Mouse (Mus musculus) MEL (cell line): ENCODE data around the gene Cnpy2. TPM values are rescaled to one million over a fixed set of nuclear protein-coding genes. Genes with fewer than 3 reads are reported as not detected.
A peak's percentile ranks its signal among the peaks of the same experiment; 100 is the strongest.

Experiments
- DNase-seq: peaks from one replicate; pipeline ENCODE4 v3.0.0; 2011; ENCODE audit warnings: low read depth, low spot score
- H3K27ac ChIP-seq: 2 replicates; pipeline ENCODE4 v1.5.1; 2012; ENCODE audit warnings: low read depth, mild to moderate bottlenecking, control low read depth, low read length, moderate library complexity; ENCODE audit not compliant: control insufficient read depth
- H3K27me3 ChIP-seq, 2 experiments: fragments of 150-350 bp in 1 of 2; sonication (generic) in 1 of 2; 2 replicates each; pipeline ENCODE4 v1.6.1; 2012; ENCODE audit warnings: low read length in 2 of 2, mild to moderate bottlenecking in 2 of 2, improper control_type of control experiment in 1 of 2, moderate library complexity in 1 of 2; ENCODE audit not compliant: insufficient read depth in 2 of 2, control insufficient read depth in 1 of 2
- H3K36me3 ChIP-seq, 2 experiments: 2 replicates each; pipeline ENCODE4 v1.6.1; 2012 to 2014; ENCODE audit warnings: low read length in 2 of 2, improper control_type of control experiment in 1 of 2, inconsistent platforms in 1 of 2, mild to moderate bottlenecking in 1 of 2; ENCODE audit not compliant: insufficient read depth in 2 of 2, control insufficient read depth in 1 of 2
- H3K4me1 ChIP-seq, 2 experiments: fragments of 150-350 bp in 1 of 2; sonication (generic) in 1 of 2; 2 replicates each; pipeline ENCODE4 v1.6.1; 2012; ENCODE audit warnings: low read length in 2 of 2, improper control_type of control experiment in 1 of 2, mild to moderate bottlenecking in 1 of 2; ENCODE audit not compliant: insufficient read depth in 2 of 2, control insufficient read depth in 1 of 2
- H3K4me3 ChIP-seq, 2 experiments: fragments of 150-350 bp in 1 of 2; sonication (generic) in 1 of 2; 2 replicates each; pipeline ENCODE4 v1.5.1; 2012; ENCODE audit warnings: low read depth in 2 of 2, low read length in 2 of 2, mild to moderate bottlenecking in 2 of 2, moderate library complexity in 2 of 2, control low read depth in 1 of 2, improper control_type of control experiment in 1 of 2; ENCODE audit not compliant: control insufficient read depth in 1 of 2, insufficient read depth in 1 of 2
- H3K79me2 ChIP-seq: 2 replicates; pipeline ENCODE4 v1.6.1; 2012; ENCODE audit warnings: mild to moderate bottlenecking, low read length, moderate library complexity; ENCODE audit not compliant: control insufficient read depth, poor library complexity, insufficient read depth
- H3K9ac ChIP-seq: 2 replicates; pipeline ENCODE4 v1.6.1; 2012; ENCODE audit warnings: low read depth, mild to moderate bottlenecking, control low read depth, low read length, moderate library complexity; ENCODE audit not compliant: control insufficient read depth, poor library complexity, severe bottlenecking
- H3K9me3 ChIP-seq: fragments of 150-350 bp; sonication (generic); replicated peaks from 2 replicates; pipeline ENCODE4 v1.6.1; 2012; ENCODE audit warnings: mild to moderate bottlenecking, low read length, improper control_type of control experiment, moderate library complexity; ENCODE audit not compliant: insufficient read depth
- BHLHE40 ChIP-seq: IDR thresholded peaks from 2 replicates; pipeline ENCODE4 v1.6.1; 2012; ENCODE audit warnings: low read depth, mild to moderate bottlenecking, inconsistent platforms, low read length, improper control_type of control experiment, borderline replicate concordance
- CHD1 ChIP-seq: IDR thresholded peaks from 2 replicates; pipeline ENCODE4 v1.6.1; 2012; ENCODE audit warnings: low read depth, mild to moderate bottlenecking, inconsistent platforms, low read length, improper control_type of control experiment
- CHD2 ChIP-seq: IDR thresholded peaks from 2 replicates; pipeline ENCODE4 v1.6.1; 2011; ENCODE audit warnings: low read length, improper control_type of control experiment
- CTCF ChIP-seq, 3 experiments: IDR thresholded peaks in 2 of 3; conservative IDR thresholded peaks in 1 of 3; 2 replicates each; pipeline ENCODE4 v1.5.1; 2011 to 2012; ENCODE audit warnings: low read length in 3 of 3, low read depth in 2 of 3, mild to moderate bottlenecking in 2 of 3, improper control_type of control experiment in 1 of 3, inconsistent platforms in 1 of 3, mixed read lengths in 1 of 3, moderate library complexity in 1 of 3; ENCODE audit not compliant: control insufficient read depth in 1 of 3, insufficient read depth in 1 of 3, poor library complexity in 1 of 3, severe bottlenecking in 1 of 3
- ELF1 ChIP-seq: IDR thresholded peaks from 2 replicates; pipeline ENCODE4 v1.6.1; 2014; ENCODE audit warnings: low read depth, mild to moderate bottlenecking, inconsistent platforms, low read length, improper control_type of control experiment, moderate library complexity
- EP300 ChIP-seq, 2 experiments: IDR thresholded peaks; 2 replicates each; pipeline ENCODE4 v1.6.1; 2011; ENCODE audit warnings: improper control_type of control experiment in 2 of 2, low read length in 2 of 2, low read depth in 1 of 2, mild to moderate bottlenecking in 1 of 2
- ETS1 ChIP-seq: IDR thresholded peaks from 2 replicates; pipeline ENCODE4 v1.6.1; 2012; ENCODE audit warnings: low read depth, mild to moderate bottlenecking, inconsistent platforms, low read length, improper control_type of control experiment, moderate library complexity
- GABPA ChIP-seq: IDR thresholded peaks from 2 replicates; pipeline ENCODE4 v1.6.1; 2012; ENCODE audit warnings: low read depth, mild to moderate bottlenecking, inconsistent platforms, low read length, improper control_type of control experiment, moderate library complexity
- GATA1 ChIP-seq: IDR thresholded peaks from 2 replicates; pipeline ENCODE4 v1.6.1; 2011; ENCODE audit warnings: low read depth, low read length, improper control_type of control experiment
- HCFC1 ChIP-seq: IDR thresholded peaks from 2 replicates; pipeline ENCODE4 v1.6.1; 2012; ENCODE audit warnings: low read depth, mild to moderate bottlenecking, inconsistent platforms, low read length, improper control_type of control experiment, moderate library complexity
- JUND ChIP-seq: IDR thresholded peaks from 2 replicates; pipeline ENCODE4 v1.6.1; 2011; ENCODE audit warnings: low read depth, mild to moderate bottlenecking, improper control_type of control experiment, low read length
- KAT2A ChIP-seq: conservative IDR thresholded peaks from 2 replicates; pipeline ENCODE4 v1.6.1; 2012; ENCODE audit warnings: low read depth, low read length, improper control_type of control experiment, inconsistent platforms
- MAFK ChIP-seq: IDR thresholded peaks from 2 replicates; pipeline ENCODE4 v1.6.1; 2011; ENCODE audit warnings: low read depth, mild to moderate bottlenecking, low read length, improper control_type of control experiment, borderline replicate concordance
- MAX ChIP-seq: IDR thresholded peaks from 2 replicates; pipeline ENCODE4 v1.6.1; 2011; ENCODE audit warnings: low read length, improper control_type of control experiment
- MAZ ChIP-seq: IDR thresholded peaks from 2 replicates; pipeline ENCODE4 v1.6.1; 2012; ENCODE audit warnings: low read depth, mild to moderate bottlenecking, inconsistent platforms, low read length, improper control_type of control experiment
- MEF2A ChIP-seq: IDR thresholded peaks from 2 replicates; pipeline ENCODE4 v1.6.1; 2014; ENCODE audit warnings: low read depth, mild to moderate bottlenecking, inconsistent platforms, low read length, improper control_type of control experiment; ENCODE audit not compliant: poor library complexity, insufficient replicate concordance, severe bottlenecking; ENCODE audit errors: extremely low read depth
- MXI1 ChIP-seq: IDR thresholded peaks from 2 replicates; pipeline ENCODE4 v1.6.1; 2011; ENCODE audit warnings: mild to moderate bottlenecking, low read depth, low read length, improper control_type of control experiment
- MYB ChIP-seq: IDR thresholded peaks from 2 replicates; pipeline ENCODE4 v1.6.1; 2011; ENCODE audit warnings: mild to moderate bottlenecking, low read depth, low read length, improper control_type of control experiment
- MYC ChIP-seq: IDR thresholded peaks from 2 replicates; pipeline ENCODE4 v1.6.1; 2011; ENCODE audit warnings: low read depth, mild to moderate bottlenecking, low read length, improper control_type of control experiment, moderate library complexity
- NELFE ChIP-seq: IDR thresholded peaks from 2 replicates; pipeline ENCODE4 v1.6.1; 2011; ENCODE audit warnings: low read depth, low read length, improper control_type of control experiment
- NRF1 ChIP-seq: IDR thresholded peaks from 2 replicates; pipeline ENCODE4 v1.6.1; 2014; ENCODE audit warnings: low read depth, mild to moderate bottlenecking, inconsistent platforms, low read length, improper control_type of control experiment, moderate library complexity; ENCODE audit not compliant: poor library complexity, insufficient read depth, severe bottlenecking
- POLR2A ChIP-seq, 2 experiments: IDR thresholded peaks; 2 replicates each; pipeline ENCODE4 v1.6.1; 2011 to 2012; ENCODE audit warnings: low read length in 2 of 2, mild to moderate bottlenecking in 2 of 2, control low read depth in 1 of 2, improper control_type of control experiment in 1 of 2, low read depth in 1 of 2, moderate library complexity in 1 of 2; ENCODE audit not compliant: control insufficient read depth in 1 of 2, insufficient read depth in 1 of 2, poor library complexity in 1 of 2
- POLR2AphosphoS2 ChIP-seq: IDR thresholded peaks from 2 replicates; pipeline ENCODE4 v1.6.1; 2011; ENCODE audit warnings: low read length, improper control_type of control experiment
- POLR2AphosphoS5 ChIP-seq: IDR thresholded peaks from 2 replicates; pipeline ENCODE4 v1.6.1; 2012; ENCODE audit warnings: low read depth, borderline replicate concordance, mild to moderate bottlenecking, inconsistent platforms, low read length, moderate library complexity, mixed read lengths
- RAD21 ChIP-seq: IDR thresholded peaks from 2 replicates; pipeline ENCODE4 v1.6.1; 2011; ENCODE audit warnings: mild to moderate bottlenecking, low read depth, low read length, improper control_type of control experiment
- RCOR1 ChIP-seq: IDR thresholded peaks from 2 replicates; pipeline ENCODE4 v1.6.1; 2012; ENCODE audit warnings: low read depth, mild to moderate bottlenecking, inconsistent platforms, low read length, improper control_type of control experiment
- SIN3A ChIP-seq: IDR thresholded peaks from 2 replicates; pipeline ENCODE4 v1.6.1; 2012; ENCODE audit warnings: low read length, improper control_type of control experiment, inconsistent platforms
- SMC3 ChIP-seq: IDR thresholded peaks from 2 replicates; pipeline ENCODE4 v1.6.1; 2011; ENCODE audit warnings: low read depth, low read length, improper control_type of control experiment
- TAL1 ChIP-seq: IDR thresholded peaks from 2 replicates; pipeline ENCODE4 v1.6.1; 2012; ENCODE audit warnings: mild to moderate bottlenecking, inconsistent platforms, low read length, moderate library complexity, mixed read lengths
- TBP ChIP-seq: IDR thresholded peaks from 2 replicates; pipeline ENCODE4 v1.8.0; 2011; ENCODE audit warnings: low read depth, low read length, improper control_type of control experiment
- TCF12 ChIP-seq: IDR thresholded peaks from 2 replicates; pipeline ENCODE4 v1.6.1; 2014; ENCODE audit warnings: low read depth, mild to moderate bottlenecking, inconsistent platforms, low read length, improper control_type of control experiment, moderate library complexity
- UBTF ChIP-seq: IDR thresholded peaks from 2 replicates; pipeline ENCODE4 v1.6.1; 2012; ENCODE audit warnings: low read depth, mild to moderate bottlenecking, inconsistent platforms, low read length, improper control_type of control experiment, moderate library complexity, borderline replicate concordance; ENCODE audit not compliant: insufficient read depth
- USF1 ChIP-seq: IDR thresholded peaks from 2 replicates; pipeline ENCODE4 v1.6.1; 2014; ENCODE audit warnings: low read depth, mild to moderate bottlenecking, inconsistent platforms, low read length, improper control_type of control experiment, moderate library complexity
- USF2 ChIP-seq, 2 experiments: IDR thresholded peaks; 2 replicates each; pipeline ENCODE4 v1.6.1; 2011 to 2012; ENCODE audit warnings: improper control_type of control experiment in 2 of 2, low read length in 2 of 2, borderline replicate concordance in 1 of 2, inconsistent platforms in 1 of 2, low read depth in 1 of 2, mild to moderate bottlenecking in 1 of 2; ENCODE audit not compliant: insufficient read depth in 1 of 2
- ZC3H11A ChIP-seq: IDR thresholded peaks from 2 replicates; pipeline ENCODE4 v1.6.1; 2012; ENCODE audit warnings: low read depth, mild to moderate bottlenecking, inconsistent platforms, low read length, improper control_type of control experiment
- ZKSCAN1 ChIP-seq: IDR thresholded peaks from 2 replicates; pipeline ENCODE4 v1.6.1; 2012; ENCODE audit warnings: low read depth, mild to moderate bottlenecking, inconsistent platforms, low read length, improper control_type of control experiment, moderate library complexity
- ZMIZ1 ChIP-seq: IDR thresholded peaks from 2 replicates; pipeline ENCODE4 v1.6.1; 2012; ENCODE audit warnings: low read depth, mild to moderate bottlenecking, inconsistent platforms, low read length, improper control_type of control experiment, moderate library complexity
- ZNF384 ChIP-seq: IDR thresholded peaks from 2 replicates; pipeline ENCODE4 v1.6.1; 2012; ENCODE audit warnings: low read depth, mild to moderate bottlenecking, inconsistent platforms, low read length, improper control_type of control experiment
- polyA plus RNA-seq, 2 experiments: library from polyadenylated mRNA; stranded (reverse) in 1 of 2; unstranded in 1 of 2; fragments of >175 nt in 1 of 2; fragments of >200 nt in 1 of 2; gene quantifications; 2 replicates each; pipeline versions ENCODE4 v1.2.1 to v1.2.4; 2012; ENCODE audit warnings: low replicate concordance in 2 of 2, low read depth in 1 of 2; ENCODE audit not compliant: insufficient read length in 2 of 2, insufficient read depth in 1 of 2, missing spikeins in 1 of 2
- total RNA-seq: library from RNA; depleted of rRNA; stranded (reverse); fragments of 300-350 nt; gene quantifications from 2 replicates; pipeline ENCODE4 v1.2.3, GENCODE M21; 2012

Cnpy2 gene
- total and polyA plus RNA-seq, 3 experiments, result 98.1 to 107 TPM; not detected in 1

- Histone ChIP-seq H3K4me1 (peaks cover 28 to 45% of the 10 kb centered on the region in 2 experiments), H3K9ac (peak overlapping the region; percentile 89), H3K36me3 (peaks cover 8 to 66% of the 10 kb centered on the region in 2 experiments), H3K4me3 (peak overlapping the region; percentile 85 to 90), H3K79me2 (peaks cover 53% of the 10 kb centered on the region), H3K27ac (peak overlapping the region; percentile 93), H3K27me3 (no peaks in the 10 kb centered on the region), H3K9me3 (no peaks in the 10 kb centered on the region)
- peak; percentile 87 for DNase-seq
- TF ChIP-seq CHD1 (no peak), ZKSCAN1 (no peak), MAX (peak; percentile 92), GATA1 (no peak), RAD21 (no peak), NELFE (peak; percentile 44), GABPA (no peak), ZNF384 (no peak), SIN3A (peak; percentile 82), JUND (no peak), UBTF (no peak), NRF1 (no peak), TAL1 (no peak), ELF1 (no peak), POLR2A (IDR thresholded peaks at IDR 0.05; ENCODE audit: control insufficient read depth in 1 of 2, insufficient read depth in 1 of 2, low read depth in 1 of 2, low read length in 2 of 2, poor library complexity in 1 of 2) (peak in 1 of 2 experiments; percentile 4; a peak in 1 of 4 replicates), ZC3H11A (no peak), TCF12 (no peak), MYB (no peak), MEF2A (no peak), POLR2AphosphoS5 (no peak), HCFC1 (peak; percentile 56), CHD2 (no peak), CTCF (IDR thresholded peaks at IDR 0.05 in 2 of 3, conservative IDR thresholded peaks at IDR 0.05 in 1 of 3; ENCODE audit: control insufficient read depth in 1 of 3, insufficient read depth in 1 of 3, low read depth in 2 of 3, low read length in 3 of 3, poor library complexity in 1 of 3, severe bottlenecking in 1 of 3) (no peak), MAFK (no peak), ETS1 (peak; percentile 49), BHLHE40 (peak; percentile 43; the same call in 1 of the 2 replicates), TBP (peak; percentile 61), RCOR1 (no peak), MXI1 (no peak; the same call in 1 of the 2 replicates), ZMIZ1 (no peak), POLR2AphosphoS2 (no peak), KAT2A (no peak; the same call in 1 of the 2 replicates), USF2 (IDR thresholded peaks at IDR 0.05; ENCODE audit: borderline replicate concordance in 1 of 2, insufficient read depth in 1 of 2, low read depth in 1 of 2, low read length in 2 of 2) (peak; percentile 31 to 84; a peak in 3 of 4 replicates), MAZ (no peak), USF1 (peak; percentile 95), MYC (no peak), EP300 (IDR thresholded peaks at IDR 0.05; ENCODE audit: low read depth in 1 of 2, low read length in 2 of 2) (peak in 1 of 2 experiments; percentile 24; a peak in 1 of 4 replicates), SMC3 (no peak)
These were observed 16.2 kb downstream of the Cnpy2 start for GRCm38 (mm10) chr10:128338415-128338814.
